ENCODE assay signal across 8 mouse cellular contexts in genomic region chr19:36534766-36535140, GRCm38 (mm10). TPM values are rescaled to one million over a fixed set of nuclear protein-coding genes. Genes with fewer than 3 reads are reported as not detected.
DNase-seq lines count a peak whose midpoint lies in the region; ATAC-seq and TF ChIP-seq lines count a peak whose summit lies in the region.

No protein-coding gene starts in this region.

- H3K27ac ChIP-seq in forebrain, postnatal 0 days (ENCODE audit: low read depth, low read length): peak overlapping the region; percentile 73
- no peak overlapping the region for H3K27ac ChIP-seq in intestine, embryonic 14.5 days (ENCODE audit: low read depth)
- H3K27ac ChIP-seq in neural tube, embryonic 13.5 days (replicated peaks): peak overlapping the region; percentile 85

- WGBS in forebrain, postnatal 0 days: 6% methylated on average over 8 of the region's 8 CpGs
- WGBS in intestine, embryonic 14.5 days: 47% methylated on average over 8 of the region's 8 CpGs
- 17% methylated on average over 8 of the region's 8 CpGs for WGBS in neural tube, embryonic 13.5 days

- no peaks in the 10 kb centered on the region for H3K27me3 ChIP-seq in forebrain, postnatal 0 days (ENCODE audit: insufficient read depth, low read length)
- H3K27me3 ChIP-seq in intestine, embryonic 14.5 days (replicated peaks; ENCODE audit: control insufficient read depth, insufficient read depth, low read length): no peaks in the 10 kb centered on the region
- 0 out of 2 replicates have a peak, but pooled peaks cover 5% of the 10 kb centered on the region for H3K27me3 ChIP-seq in neural tube, embryonic 13.5 days

- ATAC-seq in cerebellum, adult (ENCODE audit: insufficient number of reproducible peaks, low FRiP score, low TSS enrichment): peak; percentile 57
- ATAC-seq in forebrain, postnatal 0 days: peak; percentile 79
- no peak; the same call in 1 of the 2 replicates for ATAC-seq in intestine, embryonic 14.5 days (replicated peaks; ENCODE audit: low FRiP score, low TSS enrichment, low read depth)
- peak; percentile 88 for ATAC-seq in neural tube, embryonic 13.5 days (ENCODE audit: low read depth)
- ATAC-seq in activated CD4-positive, CD25-positive, alpha-beta regulatory T cell, adult 4 months: no peak

- H3K36me3 ChIP-seq in forebrain, postnatal 0 days (ENCODE audit: insufficient read depth): no peaks in the 10 kb centered on the region
- H3K36me3 ChIP-seq in intestine, embryonic 14.5 days (ENCODE audit: control insufficient read depth, insufficient read depth, low read length): no peaks in the 10 kb centered on the region
- no peaks in the 10 kb centered on the region for H3K36me3 ChIP-seq in neural tube, embryonic 13.5 days

- peak overlapping the region; percentile 24; the same call in 1 of the 2 replicates for H3K4me3 ChIP-seq in forebrain, postnatal 0 days (ENCODE audit: low read depth, low read length)
- no peak overlapping the region for H3K4me3 ChIP-seq in intestine, embryonic 14.5 days (ENCODE audit: low read depth, low read length)
- H3K4me3 ChIP-seq in neural tube, embryonic 13.5 days: peak overlapping the region; percentile 17; the same call in 1 of the 2 replicates

- TF ChIP-seq CTCF in forebrain, postnatal 0 days (IDR thresholded peaks at IDR 0.05; ENCODE audit: low read depth): no peak

- H3K9ac ChIP-seq in forebrain, postnatal 0 days: peak overlapping the region; percentile 23
- no peak overlapping the region for H3K9ac ChIP-seq in intestine, embryonic 14.5 days (ENCODE audit: low read length)
- no peak overlapping the region for H3K9ac ChIP-seq in neural tube, embryonic 13.5 days

- DNase-seq in adrenal gland, adult (ENCODE audit: inconsistent age in 2 of 2, low spot score in 1 of 2): peak; percentile 79 to 91
- peak; percentile 89 for DNase-seq in forebrain, postnatal 0 days
- DNase-seq in intestine, embryonic 14.5 days (ENCODE audit: low spot score): no peak
- peak; percentile 29 to 62 for DNase-seq in left cerebral cortex, postnatal 25 days (ENCODE audit: low spot score in 2 of 2)
- no peak for DNase-seq in natural killer cell, adult 2 months (ENCODE audit: low spot score in 2 of 2)

- H3K9me3 ChIP-seq in forebrain, postnatal 0 days (ENCODE audit: low read length): no peaks in the 10 kb centered on the region
- no peaks in the 10 kb centered on the region for H3K9me3 ChIP-seq in intestine, embryonic 14.5 days (ENCODE audit: control insufficient read depth, low read length)
- H3K9me3 ChIP-seq in neural tube, embryonic 13.5 days: no peaks in the 10 kb centered on the region

- peaks cover 17% of the 10 kb centered on the region for H3K4me1 ChIP-seq in forebrain, postnatal 0 days (ENCODE audit: insufficient read depth)
- peaks cover 14% of the 10 kb centered on the region for H3K4me1 ChIP-seq in intestine, embryonic 14.5 days (replicated peaks; ENCODE audit: control insufficient read depth, insufficient read depth, low read length)
- peaks cover 33% of the 10 kb centered on the region for H3K4me1 ChIP-seq in neural tube, embryonic 13.5 days (replicated peaks)

- intact Hi-C loops in left cerebral cortex, postnatal 25 days (cut with DNase I): no loop called here

- peak overlapping the region; percentile 44 for H3K4me2 ChIP-seq in forebrain, postnatal 0 days (ENCODE audit: low read depth)
- peak overlapping the region; percentile 28 for H3K4me2 ChIP-seq in intestine, embryonic 14.5 days (ENCODE audit: low read length)
- H3K4me2 ChIP-seq in neural tube, embryonic 13.5 days: peak overlapping the region; percentile 52

RNA-seq across cellular contexts. Expression of gene Hectd2, which starts 19.7 kb away (rescaled TPM):
- total RNA-seq in forebrain, postnatal 0 days (2014; rRNA removed): 28.6 and 32.9 TPM in 2 replicates
- polyA plus RNA-seq in forebrain, postnatal 0 days (2015; fragmentation: Nextera tagmentation; extraction: Ambion mirVana): 6.1 and 6.7 TPM in 2 replicates
- polyA plus RNA-seq in intestine, embryonic 14.5 days (2014; fragmentation: Nextera tagmentation; extraction: Ambion mirVana): 2.8 and 3.5 TPM in 2 replicates
- 10 to 100 TPM; 21.9 to 25.4 TPM for total RNA-seq in left cerebral cortex, postnatal 25 days (2021)
- 7.7 and 8.1 TPM in 2 replicates for polyA plus RNA-seq in neural tube, embryonic 13.5 days (2015; fragmentation: Nextera tagmentation; extraction: Ambion mirVana)
- polyA plus RNA-seq in activated CD4-positive, CD25-positive, alpha-beta regulatory T cell, adult 4 months (2017; shearing (Covaris generic)): 1 to 10 TPM in 1 of 2 experiments, under 1 TPM in 1; 0.63 to 1.5 TPM

Comparison
In these comparisons a context has a peak if more than half of its experiments do, and no peak if none do; other contexts are left out.
1. DNase-seq: peak in adrenal gland, adult (2 of 2), forebrain, postnatal 0 days (single experiment) and left cerebral cortex, postnatal 25 days (2 of 2); none in intestine, embryonic 14.5 days (single experiment) and natural killer cell, adult 2 months (0 of 2).
2. ATAC-seq: peak in cerebellum, adult (single experiment), forebrain, postnatal 0 days (single experiment) and neural tube, embryonic 13.5 days (single experiment); none in intestine, embryonic 14.5 days (single experiment) and activated CD4-positive, CD25-positive, alpha-beta regulatory T cell, adult 4 months (single experiment).
3. Peak in every context shown above with its lines, with median percentiles within 50 percentile points of each other: H3K4me2 ChIP-seq.